Mouse (Mus musculus) ES-Bruce4 (cell line): Measurements from ENCODE around the gene H2-DMb1.

ENCODE experiments used
- CTCF ChIP-seq: IDR thresholded peaks from one replicate; pipeline ENCODE4 v1.8.1; 2011; ENCODE audit warnings: low read depth, low read length
- EP300 ChIP-seq: IDR thresholded peaks from 2 replicates; pipeline ENCODE4 v1.6.1; 2011; ENCODE audit warnings: low read depth, low read length; ENCODE audit not compliant: insufficient read depth
- POLR2A ChIP-seq: IDR thresholded peaks from one replicate; pipeline ENCODE4 v1.8.1; 2011; ENCODE audit warnings: low read length; ENCODE audit not compliant: insufficient read depth

DNA sequence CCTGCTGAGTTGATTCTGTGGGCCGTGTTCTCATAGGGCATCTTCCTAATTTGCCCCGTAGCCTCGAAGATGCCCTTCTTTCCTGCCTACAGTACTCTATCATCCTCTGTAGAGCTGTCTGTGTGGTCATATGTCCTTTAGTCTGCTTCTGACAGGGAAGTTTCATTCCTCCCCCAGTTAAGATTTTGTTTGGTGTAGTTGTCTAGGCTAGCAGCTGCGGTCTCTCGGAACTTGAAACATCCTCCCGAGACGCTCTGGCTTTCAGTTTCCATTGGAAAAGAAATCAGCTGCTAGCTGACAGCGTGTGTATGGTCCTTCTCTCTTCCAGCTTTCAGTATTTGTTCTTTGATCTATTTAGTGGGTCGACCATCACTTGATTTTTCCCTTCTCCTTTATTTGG, 48.1 kb upstream of the H2-DMb1 start:
- TF ChIP-seq CTCF (no peak), POLR2A (no peak), EP300 (no peak)
